Mouse (Mus musculus): ENCODE measurements around the gene Gm6525.
A peak's percentile ranks its signal among the peaks of the same experiment; 100 is the strongest.

Gm6525 gene

DNA sequence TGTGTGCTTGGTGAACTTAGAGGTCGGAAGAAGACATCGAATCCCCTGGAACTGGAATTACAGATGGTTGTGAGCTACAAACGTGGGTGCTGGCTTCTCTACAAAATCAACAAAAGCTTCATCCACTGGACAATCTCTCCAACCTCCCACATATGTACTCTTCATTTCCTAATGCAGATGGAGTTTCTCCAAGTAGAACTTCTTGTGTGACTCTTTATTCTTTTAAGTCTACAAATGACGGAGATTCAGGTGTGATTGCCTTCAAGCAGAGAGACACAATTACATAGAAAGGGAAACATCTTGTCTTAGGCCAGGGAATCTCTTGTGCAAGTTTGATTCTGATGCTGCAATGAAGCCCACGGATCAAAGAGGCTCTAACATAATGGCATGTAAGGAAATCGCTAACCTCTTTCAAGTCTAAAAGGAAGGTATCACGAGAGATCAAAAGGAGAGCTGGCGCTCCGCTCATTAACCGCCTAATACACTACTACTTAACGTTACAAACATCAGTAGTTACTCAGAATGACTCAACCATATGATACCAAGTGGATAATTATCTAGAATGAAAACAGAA, at the start of gene Gm6525:
Gene Gm6525 (plus strand): TSS at position 524 of the 574 bp plus-strand sequence.
- no peak for DNase-seq

DNA sequence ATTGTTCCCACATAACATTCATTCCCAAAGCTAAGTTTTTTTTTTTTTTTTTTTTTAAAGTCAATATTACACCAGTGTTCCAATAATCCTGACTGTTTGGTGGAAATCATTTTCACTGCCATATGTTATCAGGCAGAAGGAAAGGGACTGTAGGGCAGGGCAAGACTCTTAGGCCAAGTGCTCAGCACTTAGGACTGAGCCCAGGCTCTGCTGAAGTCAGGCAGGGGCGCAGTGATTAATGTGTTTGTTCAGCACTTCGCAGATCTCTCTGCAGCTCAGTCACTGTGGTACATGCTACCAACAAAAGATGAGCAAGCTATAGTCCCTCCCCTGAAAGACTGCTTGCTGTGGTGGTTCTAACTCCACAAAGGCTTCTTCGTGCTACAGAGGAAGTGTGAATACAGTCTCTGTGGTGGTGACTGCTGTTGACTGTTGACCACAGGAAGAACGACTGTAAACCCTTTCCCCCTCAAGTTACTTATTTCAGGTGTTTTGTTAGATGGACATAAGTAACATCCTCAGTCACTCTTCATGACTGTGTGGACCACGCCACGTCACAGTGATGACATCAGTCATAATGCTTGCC, 48.1 kb upstream of the Gm6525 start:
- DNase-seq, result no peak

DNA sequence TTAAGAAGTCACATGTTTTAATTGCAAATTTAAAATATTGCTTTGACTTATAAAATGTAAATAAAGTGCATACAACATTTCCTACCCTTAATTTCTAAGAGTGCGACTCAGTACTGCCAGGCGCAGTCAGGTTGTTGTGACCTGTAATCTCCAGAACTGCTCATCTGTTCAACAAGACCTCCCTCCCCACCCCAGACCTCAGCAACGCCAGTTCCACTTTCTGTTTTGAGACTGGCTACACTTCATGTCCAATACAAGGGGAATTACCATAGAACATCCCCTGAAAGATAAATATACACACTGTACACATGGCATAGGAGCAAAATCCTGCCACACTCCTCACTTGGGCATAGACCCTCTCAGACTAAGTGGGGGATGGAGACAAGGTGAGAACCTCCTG, 47.2 kb upstream of the Gm6525 start:
- DNase-seq, result no peak

DNA sequence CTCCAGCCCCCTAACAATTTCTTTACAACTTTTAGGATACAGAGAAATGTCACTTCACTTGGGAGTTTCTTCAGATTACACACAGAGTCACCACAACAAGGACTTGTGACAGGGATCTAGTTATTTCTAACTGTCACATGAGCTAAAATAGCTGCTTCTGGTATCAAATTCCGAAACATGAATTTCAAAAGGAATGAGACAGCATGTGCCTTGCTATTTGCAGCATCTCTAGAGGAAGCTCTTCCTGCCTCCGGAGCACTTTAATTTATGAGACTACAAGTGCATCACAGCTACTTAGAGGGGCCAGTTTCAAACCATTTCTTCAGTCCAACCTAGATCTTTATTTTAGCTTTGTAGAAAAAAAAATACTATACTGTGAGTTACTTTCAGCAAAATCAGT, 46.5 kb upstream of the Gm6525 start:
- no peak for DNase-seq

DNA sequence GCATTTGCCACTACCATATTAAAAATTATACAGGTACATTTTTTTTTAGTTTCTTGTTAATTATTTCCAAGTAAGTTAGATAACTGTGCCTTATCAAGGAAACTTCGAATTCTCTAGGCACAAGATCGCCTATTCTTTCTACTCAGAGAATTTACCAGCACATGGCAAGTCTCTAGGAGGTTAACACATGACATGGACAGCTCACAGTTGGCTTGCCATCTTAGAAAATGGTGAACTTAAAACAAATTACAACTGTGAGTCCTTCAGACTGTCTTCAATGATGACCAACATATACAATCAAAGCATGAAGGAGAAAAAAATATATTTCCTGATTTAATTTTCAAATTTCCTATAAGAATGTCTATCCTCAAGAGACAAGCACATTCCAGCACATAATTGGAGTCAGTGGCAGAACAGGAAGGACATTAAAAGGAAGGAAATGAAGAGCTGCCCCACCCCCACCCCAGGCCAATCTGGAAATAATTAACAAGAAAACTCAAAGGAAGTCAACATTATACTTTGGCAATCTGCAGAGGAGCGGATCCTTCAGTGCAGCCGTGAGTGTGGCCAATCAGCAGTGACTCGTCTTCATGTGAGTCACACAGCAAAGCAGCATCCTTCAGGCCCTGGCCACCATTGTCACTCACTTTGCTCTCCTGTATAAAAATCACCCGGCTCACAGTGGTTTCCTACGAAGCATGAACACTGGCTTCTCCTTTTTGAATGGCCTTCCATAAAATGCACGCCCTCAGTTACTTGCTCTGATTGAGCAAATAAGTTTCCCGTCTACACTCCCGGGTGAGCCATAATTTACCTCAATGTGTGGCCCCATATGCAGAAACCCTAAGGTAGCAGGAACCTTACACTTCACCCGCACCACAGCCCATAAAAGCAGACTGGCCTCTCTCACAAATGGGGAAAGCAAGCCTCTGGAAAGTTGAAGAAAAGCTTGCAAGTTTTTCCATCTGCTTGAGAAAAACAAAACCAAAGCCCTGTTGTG, 44.7 kb upstream of the Gm6525 start:
- DNase-seq, result no peak

DNA sequence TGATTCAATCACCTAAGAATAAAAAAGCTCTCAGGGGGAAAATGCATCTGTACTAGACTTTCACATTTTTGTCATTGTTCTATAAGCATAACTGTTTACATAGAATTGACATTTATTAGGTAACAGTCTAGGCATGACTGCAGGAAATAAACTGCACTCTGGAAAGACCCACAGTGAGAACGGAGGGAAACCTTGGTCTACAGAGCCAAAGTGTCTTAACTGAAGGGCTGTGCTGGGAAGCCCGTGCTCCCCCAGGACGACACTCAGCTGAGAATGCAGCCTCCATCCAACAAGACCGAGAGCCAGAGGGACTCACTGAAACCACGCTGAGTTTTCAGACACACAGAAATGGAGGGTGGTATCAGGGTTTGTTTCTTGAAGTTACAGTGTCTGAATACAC, 43.1 kb upstream of the Gm6525 start:
- no peak for DNase-seq

DNA sequence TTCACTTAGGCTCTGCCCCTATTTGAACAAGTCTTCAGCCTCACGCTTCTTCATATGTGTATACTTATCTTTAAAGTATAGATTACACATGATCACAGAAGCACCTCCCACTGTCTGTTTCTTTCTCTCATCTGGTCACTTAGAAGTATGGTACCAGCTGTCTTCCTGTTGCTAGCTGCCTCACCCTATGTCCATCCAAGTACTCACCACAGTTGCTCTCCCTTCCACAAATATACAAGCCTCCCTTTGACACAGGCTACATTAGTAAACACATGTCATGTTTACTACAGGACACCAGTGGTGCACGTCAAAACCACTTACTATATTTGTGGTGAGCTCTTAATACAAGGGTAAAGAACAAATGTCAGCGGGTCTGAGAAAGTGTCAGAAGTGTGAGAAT, 42.5 kb upstream of the Gm6525 start:
- DNase-seq, result no peak

DNA sequence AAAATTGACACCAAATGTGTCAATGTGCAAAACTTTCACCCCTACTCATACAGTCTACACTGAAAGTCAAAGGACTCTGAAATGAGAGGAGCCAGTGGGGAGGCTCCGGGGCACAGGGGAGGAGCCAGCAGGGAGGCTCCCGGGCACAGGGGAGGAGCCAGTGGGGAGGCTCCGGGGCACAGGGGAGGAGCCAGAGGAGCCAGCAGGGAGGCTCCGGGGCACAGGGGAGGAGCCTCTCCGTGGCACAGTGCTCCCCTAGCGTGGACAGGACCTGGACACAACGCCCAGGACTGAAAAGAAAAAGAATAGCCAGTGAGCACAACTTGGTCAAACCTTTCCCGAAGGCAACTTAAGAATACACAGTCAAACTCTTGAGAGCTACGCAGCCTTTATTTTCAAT, 38.5 kb upstream of the Gm6525 start:
- DNase-seq, result no peak

DNA sequence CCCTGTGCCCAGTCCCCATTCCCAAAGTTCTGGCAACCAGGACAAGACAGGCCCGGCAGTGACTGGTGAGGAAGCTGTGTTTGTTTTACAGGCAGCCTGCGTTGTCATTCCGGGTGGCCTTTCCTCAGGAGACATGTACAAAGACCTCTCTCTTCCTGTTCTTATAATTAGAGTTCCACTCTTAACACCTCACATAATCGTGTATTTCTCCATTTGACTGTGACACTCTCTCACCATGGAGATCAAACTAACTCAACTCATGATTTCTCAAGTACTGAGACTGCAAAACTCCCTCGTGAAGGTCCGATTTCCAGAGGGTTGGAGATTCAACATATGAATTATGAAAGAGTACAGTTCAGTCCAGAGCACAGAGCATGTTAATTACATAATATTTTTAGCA, 38.0 kb upstream of the Gm6525 start:
- DNase-seq, result no peak

DNA sequence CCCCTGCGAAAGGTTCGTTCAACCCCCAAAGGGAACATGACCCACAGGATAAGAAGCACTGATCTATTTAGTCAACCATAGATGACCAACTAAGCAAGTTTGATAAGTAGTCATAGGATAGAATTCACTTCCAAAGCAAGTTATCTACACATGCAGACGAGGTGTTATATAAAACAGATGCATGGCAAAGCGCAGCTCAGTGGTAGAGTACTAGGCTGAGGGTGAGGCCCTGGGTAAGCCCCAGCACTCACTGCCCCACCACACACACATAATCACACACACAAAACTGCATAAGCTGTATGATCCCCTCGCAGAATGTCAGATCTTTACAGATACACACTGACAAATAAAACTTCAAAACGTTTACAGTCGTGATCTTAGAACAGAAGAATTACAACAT, 37.4 kb upstream of the Gm6525 start:
- no peak for DNase-seq

DNA sequence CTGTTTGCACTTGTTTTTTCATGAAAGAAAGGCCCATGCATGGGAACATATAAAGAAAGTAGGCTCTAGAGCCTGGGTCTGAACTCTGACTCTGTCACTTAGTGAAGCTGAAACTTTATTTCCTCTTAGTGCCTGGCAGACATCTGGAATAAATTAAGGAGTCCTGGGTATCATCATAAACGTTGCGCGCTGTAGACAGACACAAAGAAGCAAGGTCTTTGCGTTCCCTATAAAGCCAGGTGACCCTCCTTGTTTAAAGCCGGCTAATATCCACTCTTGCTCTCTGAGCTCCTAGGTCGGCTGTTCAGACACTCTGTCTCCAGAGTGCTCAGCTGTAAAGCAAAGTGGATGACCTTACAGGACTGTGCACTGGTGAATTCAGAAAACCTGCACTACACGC, 33.0 kb upstream of the Gm6525 start:
- no peak for DNase-seq

DNA sequence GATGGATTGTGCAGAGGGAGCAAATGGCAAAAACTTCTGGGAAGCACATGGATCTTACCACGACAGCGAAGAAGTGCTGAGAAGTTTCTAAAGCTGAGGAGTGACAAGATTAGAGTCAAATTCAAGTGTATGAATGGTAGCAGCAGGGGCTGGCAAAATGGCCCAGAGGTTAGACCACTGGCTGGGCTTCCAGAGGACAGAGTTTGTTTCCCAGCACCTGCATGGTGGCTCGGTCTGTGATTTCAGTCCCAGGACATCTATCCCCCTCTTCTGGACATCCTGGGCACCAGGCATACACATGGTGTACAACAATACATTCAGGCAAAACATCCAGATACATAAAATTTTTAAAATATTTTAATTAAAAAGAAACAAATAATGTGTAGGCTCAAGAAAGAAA, 24.1 kb upstream of the Gm6525 start:
- DNase-seq, result no peak

DNA sequence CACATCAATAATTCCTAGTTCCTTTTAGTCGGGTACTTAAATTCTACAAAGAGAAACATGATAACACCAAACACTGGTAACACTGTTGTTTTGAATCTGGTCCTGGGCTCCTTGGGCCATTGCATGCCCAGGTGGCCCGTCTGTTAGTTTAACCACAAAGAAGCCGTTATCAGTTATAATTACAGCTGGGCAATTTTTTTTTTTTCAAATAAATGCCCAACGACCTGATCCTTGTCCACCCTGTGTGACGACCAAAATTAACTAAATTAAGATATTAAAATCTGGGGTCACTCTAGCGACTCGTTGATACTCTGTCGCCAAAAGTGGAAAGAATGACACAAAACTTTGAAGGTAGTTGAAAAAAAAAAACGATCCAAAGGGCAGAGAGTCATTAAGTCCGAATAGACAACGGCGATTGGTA, 19.2 kb upstream of the Gm6525 start:
- no peak for DNase-seq

DNA sequence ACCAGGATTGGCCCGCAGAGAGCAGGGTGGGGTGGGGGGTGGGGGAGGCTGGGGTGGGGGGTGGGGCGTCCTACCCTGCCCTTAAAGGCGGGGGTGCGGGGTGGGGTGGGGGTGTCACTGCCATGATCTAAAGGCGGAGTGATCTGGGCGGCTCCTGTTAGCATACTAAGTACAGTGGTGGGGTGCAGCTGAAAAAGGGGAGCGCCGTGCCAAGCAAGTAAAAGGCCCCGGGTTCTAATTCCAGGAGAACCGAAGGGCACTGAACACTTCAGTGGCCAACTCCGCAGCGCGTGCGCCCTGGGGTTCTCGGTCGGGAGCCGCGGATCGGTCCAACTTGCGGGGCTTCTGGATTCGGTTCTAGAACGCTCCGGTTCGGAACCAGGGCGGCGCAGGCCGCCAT, 18.8 kb upstream of the Gm6525 start:
- DNase-seq, result no peak

DNA sequence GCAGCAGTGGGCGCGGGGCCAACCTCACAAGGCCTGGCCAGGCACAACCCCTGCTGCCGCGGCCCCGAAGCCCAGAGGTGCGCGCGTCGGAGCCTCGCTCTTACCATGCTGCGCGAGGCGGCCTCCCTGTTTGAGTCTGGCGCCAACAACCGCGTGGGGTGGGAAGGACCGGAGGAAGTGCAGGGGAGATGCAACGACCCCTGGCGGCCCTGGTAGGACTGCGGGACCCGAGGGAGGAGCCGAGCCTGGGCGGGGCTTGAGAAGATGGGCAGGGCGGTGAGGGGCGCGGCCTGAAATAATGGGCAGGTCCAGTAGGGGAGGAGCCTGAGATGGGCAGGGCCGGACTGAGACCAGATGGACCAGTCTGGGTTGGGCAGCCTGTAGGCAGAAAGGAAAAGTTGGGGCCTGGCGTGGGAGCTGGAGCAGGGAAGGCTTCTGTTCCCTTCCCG, 18.3 kb upstream of the Gm6525 start, which contains the start of gene Mnd1:
Gene Mnd1 (minus strand): TSS at position 229 of the 449 bp plus-strand sequence.
- peak; percentile 93 to 95 for DNase-seq

DNA sequence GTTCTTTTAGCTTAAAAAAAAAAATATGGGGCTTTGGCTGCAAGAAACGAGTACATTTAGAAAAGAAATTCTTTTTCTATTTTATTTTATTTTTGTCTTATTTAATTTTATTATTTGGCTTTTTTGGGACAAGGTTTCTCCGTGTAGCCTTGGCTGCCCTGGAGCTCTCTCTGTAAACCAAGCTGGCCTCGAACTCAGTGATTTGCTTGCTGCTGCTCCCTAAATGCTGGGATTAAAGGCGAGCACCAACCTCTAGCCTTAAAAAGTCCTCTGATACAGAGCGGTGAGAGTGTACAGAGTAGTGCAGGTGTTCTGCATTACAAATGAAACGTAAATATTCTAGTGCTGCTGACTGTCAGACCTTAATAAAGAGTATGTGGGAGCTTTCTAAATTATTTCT, 17.8 kb upstream of the Gm6525 start:
- no peak for DNase-seq

DNA sequence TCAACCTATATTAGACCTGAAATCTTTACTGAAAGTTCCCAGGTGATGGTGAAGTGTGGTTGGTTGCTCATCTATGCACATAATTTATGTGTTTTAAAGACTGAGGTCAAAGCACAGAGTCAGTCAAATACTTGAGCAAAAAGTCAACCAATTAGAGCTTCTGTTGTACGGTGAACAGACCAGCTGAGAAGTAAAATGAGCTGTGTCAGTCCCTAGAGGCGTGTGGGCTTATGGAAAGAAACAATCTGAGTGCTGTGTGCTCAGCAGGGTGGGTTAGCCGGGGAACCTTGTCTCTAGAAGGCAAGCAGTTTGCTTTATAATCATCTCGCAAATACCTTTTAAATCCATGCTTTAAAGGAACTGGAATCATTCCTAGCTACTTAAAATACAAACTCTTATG, 16.9 kb upstream of the Gm6525 start:
- no peak for DNase-seq

DNA sequence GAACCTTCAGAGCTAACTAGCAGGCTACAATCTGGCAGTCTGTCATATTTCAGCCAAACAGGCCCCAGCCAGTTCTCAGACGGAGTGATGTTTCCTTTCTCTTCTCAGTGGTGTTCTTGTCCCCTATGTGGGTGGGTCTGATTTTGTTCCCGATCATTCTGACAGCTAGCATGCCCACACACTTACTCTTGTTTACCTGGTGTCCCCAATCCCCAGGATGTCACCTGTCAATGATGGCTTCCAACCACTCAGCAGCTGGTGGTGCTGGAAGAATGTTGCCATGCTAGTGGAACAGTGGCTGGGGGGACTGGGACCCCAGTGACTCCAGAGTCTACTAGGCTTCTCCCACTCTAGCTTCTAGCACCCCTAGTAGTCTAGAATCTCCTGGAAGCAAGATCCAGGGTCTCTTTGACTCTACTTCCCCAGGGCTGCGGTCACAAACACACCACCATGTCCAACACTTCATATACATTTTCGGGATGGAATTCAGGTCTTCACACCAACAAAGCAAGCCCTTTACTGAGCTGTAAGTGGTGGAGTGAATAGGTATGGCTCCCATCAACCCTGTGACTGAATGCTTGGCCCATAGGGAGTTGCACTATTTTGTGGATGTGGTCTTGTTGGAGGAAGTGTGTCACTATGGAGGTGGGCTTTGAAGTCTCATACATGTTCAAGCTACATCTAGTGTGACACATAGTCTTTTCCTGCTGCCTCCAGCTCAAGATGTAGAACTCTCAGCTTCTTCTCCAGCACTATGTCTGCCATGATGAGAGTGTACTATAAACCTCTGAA, 16.1 kb upstream of the Gm6525 start:
- no peak for DNase-seq

DNA sequence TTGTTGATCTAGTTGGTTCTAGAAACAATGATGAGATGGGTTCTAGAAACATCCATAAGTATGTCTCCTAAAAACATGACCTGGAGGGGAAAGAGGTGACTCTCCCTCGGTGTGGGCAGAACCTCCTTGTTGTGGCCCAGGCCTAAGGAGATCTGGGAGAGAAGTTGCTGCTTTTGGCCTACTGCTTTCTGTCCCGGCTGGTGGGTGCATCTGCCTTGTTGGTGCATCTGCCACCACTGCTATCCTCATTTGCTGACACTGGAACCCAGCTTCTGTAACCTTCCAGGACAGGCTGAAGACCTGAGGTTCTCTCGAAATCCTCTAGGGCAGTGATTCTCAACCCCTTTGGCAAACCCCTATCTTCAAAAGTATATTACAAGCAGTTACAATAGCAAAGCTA, 8.5 kb upstream of the Gm6525 start:
- no peak for DNase-seq

DNA sequence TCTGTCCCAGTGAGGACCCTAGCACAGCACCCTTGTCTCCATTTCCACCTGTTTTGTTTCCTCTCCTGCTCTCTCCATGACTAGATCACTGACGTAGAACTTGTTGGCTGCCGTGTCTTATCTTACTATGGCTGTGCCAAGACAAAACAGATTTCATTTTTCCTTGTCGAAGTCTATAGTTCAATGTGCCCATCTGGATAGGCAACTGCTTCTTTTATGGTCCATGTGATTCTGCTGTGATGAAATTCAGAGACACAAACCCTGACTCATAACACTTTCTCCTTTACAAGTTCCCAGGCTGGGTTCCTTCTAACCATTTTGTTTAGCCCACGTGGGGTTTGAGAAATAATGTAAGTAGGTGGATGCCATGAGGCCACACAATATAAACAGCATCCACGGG, 7.8 kb upstream of the Gm6525 start:
- no peak for DNase-seq

DNA sequence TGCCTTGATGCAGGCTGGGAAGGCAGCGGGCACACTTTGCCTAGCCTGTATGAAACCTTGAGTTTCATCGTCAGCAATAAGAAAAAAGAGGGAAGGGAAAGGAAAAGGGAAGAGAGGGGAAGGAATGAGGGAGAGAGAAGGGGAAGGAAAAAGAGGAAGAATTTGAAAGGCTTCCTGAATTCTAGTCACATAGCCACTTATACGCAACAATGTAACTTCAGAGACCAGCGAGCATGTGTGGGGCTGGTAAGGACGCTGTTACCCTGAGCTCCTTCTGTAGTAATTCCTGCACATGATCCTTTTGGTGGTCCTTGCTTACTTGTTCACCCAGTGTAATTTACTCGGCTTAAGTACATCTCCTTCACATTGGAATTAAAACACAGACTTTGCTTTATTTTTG, 5.0 kb upstream of the Gm6525 start:
- DNase-seq, result no peak

DNA sequence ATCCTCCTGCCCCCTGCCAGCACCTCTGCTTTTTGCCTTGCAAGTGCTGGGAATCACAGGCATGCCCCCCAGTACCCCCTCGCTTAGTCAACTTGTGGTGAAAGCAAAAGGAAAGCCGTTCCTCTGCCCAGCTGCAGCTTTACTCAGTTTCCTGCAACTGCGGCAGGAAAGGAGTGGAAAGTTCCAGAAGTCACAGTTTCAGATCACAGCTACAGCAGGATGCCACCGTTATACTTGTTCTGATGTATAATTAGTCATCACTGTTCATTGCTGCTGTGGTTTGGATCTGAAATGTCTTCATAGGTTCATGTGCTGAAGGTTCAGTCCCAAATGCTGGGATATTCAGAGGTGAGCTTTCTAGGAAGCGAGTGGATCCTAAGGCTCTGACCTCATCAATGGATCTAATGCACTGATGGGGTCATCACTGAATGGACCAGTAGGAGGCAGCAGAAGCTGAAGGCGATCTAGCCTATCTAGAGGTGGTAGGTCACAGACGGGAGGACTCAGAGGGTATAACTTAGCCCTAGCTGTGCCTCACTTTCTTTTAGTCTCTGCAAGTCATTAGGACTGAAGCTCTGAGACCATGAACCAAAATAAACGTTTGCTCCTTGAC, 4.4 kb upstream of the Gm6525 start:
- no peak for DNase-seq

DNA sequence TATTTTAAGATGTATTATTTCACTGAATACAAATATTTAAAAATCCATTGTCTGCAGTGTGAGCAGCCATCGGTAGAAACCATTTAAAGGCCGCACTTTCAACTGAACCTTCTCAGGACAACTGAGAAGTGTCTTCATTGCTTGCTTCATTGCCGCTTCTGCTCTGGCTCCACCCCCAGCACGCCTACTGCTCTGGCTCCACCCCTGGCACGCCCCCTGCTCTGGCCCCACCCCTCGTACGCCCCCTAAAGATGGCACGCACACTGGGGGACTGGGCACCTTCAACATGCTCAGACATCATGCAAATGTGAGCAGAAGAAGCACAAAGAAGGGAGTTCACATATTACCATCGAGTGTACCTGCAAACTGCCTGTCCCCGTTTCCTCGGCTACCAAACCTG, 1.5 kb upstream of the Gm6525 start:
- no peak for DNase-seq

Measured in cerebellum, postnatal 36 days (tissue).